Mouse (Mus musculus): ENCODE results near the gene Sf3b5. TPM values are rescaled to one million over a fixed set of nuclear protein-coding genes. Genes with fewer than 3 reads are reported as not detected.

Gene Sf3b5
- polyA plus RNA-seq (2015; fragmentation: Nextera tagmentation; extraction: Ambion mirVana) = 26.0 and 27.1 TPM in 2 replicates

DNA sequence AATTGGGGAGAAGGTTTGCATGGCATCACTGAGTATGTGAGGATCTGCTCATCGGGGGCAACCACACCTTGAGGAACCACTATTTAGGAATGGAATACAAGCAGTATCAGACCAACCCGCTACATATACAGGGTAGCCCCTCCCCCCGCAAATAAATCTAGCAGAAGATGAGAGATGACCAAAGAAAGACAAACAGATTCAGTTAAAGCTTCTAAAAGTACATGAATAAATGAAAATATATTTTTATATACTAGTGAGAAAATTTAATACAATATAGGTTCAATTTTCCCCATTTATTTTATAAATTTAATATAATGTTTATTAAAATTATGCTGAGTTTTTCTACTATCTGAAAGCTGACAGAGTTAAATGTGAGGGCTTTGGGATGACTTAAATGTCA is at the start of gene Sf3b5:
Gene Sf3b5 (plus strand): TSS at position 301 of the 400 bp plus-strand sequence.
- no peak within 1 kb of the TSS for H3K9ac ChIP-seq
- no peak within 1 kb of the TSS for H3K4me2 ChIP-seq
- H3K27ac ChIP-seq = no peak within 1 kb of the TSS
- H3K4me3 ChIP-seq = no peak within 1 kb of the TSS
- H3K9me3 ChIP-seq = no peaks in the 10 kb centered on the region
- peaks cover 12% of the 10 kb centered on the region for H3K4me1 ChIP-seq (replicated peaks)
- 93% methylated on average over 3 of the region's 3 CpGs for WGBS
- no peaks in the 10 kb centered on the region for H3K27me3 ChIP-seq
- ATAC-seq (ENCODE audit: low FRiP score) = no peak
- no peaks in the 10 kb centered on the region for H3K36me3 ChIP-seq

DNA sequence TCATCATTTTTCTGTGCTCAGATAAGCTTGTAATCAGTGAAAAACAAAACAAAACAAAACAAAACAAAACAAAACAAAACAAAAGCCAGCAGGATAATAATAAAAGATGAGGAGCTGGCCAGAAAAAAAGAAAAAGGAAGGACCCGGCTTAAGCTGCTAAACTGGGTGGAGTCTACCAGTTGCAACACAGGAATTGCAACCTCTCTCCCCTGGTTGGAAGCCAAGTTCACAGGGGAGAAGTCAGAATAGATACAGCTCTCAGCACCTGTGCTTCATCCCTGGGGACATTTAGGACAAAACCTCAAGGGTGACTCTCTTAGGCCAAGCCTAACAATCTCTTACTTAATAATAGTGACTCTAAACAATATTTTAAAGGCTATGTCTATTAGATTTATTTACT is 49.3 kb upstream of the Sf3b5 start:
- Histone ChIP-seq H3K4me3 (no peak overlapping the region), H3K9me3 (no peaks in the 10 kb centered on the region), H3K4me1 (replicated peaks) (no peaks in the 10 kb centered on the region), H3K27ac (no peak overlapping the region), H3K4me2 (no peak overlapping the region), H3K36me3 (no peaks in the 10 kb centered on the region), H3K9ac (no peak overlapping the region), H3K27me3 (no peaks in the 10 kb centered on the region)
- 65% methylated on average over 1 of the region's 1 CpGs for WGBS
- ATAC-seq (ENCODE audit: low FRiP score) = no peak

DNA sequence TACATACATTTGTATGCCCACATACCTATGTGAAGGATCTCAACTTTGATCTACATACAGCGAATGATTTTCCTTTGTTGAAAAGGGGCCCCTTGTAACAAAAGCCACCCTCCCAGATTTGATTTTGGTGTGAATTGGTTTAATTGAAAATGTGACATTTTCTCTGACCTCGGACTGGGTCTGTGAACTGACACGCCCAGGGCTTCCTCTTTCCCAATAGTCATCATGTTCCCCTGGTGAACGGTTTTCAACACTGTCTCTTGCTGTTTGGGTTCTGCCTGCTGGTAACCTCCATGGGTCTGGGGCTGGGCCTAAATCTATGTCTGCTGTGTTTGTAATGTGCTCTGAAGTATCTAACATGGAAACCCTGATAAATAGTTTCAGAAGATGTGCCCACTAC is 47.9 kb upstream of the Sf3b5 start:
- H3K9ac ChIP-seq = no peak overlapping the region
- peaks cover 9% of the 10 kb centered on the region for H3K27me3 ChIP-seq
- no peaks in the 10 kb centered on the region for H3K36me3 ChIP-seq
- no peak overlapping the region for H3K4me2 ChIP-seq
- H3K4me1 ChIP-seq (replicated peaks) = no peaks in the 10 kb centered on the region
- WGBS = 78% methylated on average over 4 of the region's 4 CpGs
- no peak overlapping the region for H3K4me3 ChIP-seq
- H3K9me3 ChIP-seq = no peaks in the 10 kb centered on the region
- ATAC-seq (ENCODE audit: low FRiP score) = no peak
- H3K27ac ChIP-seq = no peak overlapping the region

DNA sequence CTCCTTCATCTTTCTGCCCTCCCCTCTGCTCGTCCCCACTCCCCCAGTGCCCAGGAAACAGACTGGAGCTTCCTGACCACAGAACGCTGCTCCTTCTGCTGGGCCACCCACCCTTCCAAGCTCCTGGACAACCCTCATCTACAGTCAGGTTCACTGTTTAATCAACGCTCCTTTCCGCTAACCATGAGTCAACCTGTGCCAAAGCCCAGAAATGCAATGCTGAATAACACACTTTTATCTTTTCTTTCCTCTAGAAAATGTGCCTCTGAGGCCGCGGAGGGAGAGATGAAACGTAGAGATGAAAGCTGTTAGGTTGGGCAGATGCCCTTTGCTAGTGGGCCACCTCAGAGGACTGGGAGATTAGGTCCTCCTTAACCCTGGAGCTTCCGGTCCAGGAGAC is 43.6 kb upstream of the Sf3b5 start:
- ATAC-seq (ENCODE audit: low FRiP score) = no peak
- Histone ChIP-seq H3K4me3 (no peak overlapping the region), H3K9ac (no peak overlapping the region), H3K4me2 (no peak overlapping the region), H3K9me3 (no peaks in the 10 kb centered on the region), H3K36me3 (no peaks in the 10 kb centered on the region), H3K27me3 (peaks cover 21% of the 10 kb centered on the region), H3K4me1 (replicated peaks) (peaks cover 8% of the 10 kb centered on the region; the same call in 1 of the 2 replicates), H3K27ac (no peak overlapping the region)
- WGBS = 89% methylated on average over 8 of the region's 8 CpGs

DNA sequence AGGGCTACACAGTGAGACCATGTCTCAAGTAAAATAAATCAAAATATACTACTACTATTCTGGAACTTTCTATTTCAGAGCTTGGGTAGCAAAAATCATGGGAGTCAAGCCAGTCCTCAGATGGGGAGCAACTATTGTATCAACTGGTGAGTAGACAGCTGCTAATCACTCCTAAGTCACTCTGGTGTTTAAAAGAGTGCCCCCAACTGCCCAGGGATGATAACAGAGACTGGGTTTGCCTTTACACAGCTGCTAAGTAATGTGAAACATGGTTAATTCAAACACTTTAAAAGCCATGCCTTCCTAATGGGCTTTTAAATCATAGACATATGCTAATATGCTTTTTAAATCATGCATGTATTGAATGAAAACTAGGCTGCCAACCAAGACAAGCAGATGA is 42.9 kb upstream of the Sf3b5 start:
- no peak overlapping the region for H3K4me3 ChIP-seq

DNA sequence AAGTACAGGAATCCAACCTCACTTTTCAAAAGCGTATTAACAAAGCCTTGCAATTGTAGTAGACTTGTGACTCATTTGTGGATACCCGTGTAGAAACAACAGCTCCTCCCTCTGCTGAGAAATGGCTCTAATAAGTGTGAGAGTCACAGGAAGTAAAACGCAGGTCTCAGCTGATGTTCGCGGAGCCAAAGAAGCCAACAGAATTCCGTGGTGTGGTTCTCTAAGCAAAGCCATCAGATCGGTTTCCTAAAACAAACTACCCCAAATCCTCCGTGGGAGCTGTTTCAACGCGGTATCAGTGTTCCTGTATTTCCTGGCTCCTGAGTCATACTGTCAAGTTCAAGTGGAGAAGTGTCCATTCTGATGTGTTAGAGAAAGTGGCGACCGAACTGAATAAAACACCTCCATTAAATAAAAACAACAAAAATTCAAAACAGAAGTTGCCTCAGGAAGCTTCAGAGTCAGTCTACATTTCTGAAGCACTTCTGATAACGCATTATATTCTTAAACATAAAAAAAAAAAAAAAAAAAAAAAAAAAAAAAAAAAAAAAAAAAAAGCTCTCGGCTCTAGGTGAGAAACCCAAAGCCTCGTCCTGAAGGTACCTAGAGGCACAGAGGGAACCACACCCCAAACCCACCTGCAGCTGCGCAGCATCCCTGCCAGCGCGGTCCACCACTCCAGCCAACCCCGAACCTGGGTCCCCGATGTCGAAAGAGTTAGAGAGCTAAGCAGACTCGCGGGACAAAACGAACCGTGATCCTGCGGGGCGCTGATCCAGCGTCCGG is 41.6 kb upstream of the Sf3b5 start:
- H3K4me1 ChIP-seq (replicated peaks) = peaks cover 8% of the 10 kb centered on the region; the same call in 1 of the 2 replicates
- peak overlapping the region; percentile 96 for H3K4me2 ChIP-seq
- H3K27ac ChIP-seq = no peak overlapping the region
- H3K4me3 ChIP-seq = peak overlapping the region; percentile 76
- peak; percentile 53 for ATAC-seq (ENCODE audit: low FRiP score)
- H3K27me3 ChIP-seq = peaks cover 21% of the 10 kb centered on the region
- H3K9ac ChIP-seq = peak overlapping the region; percentile 76
- no peaks in the 10 kb centered on the region for H3K9me3 ChIP-seq
- no peaks in the 10 kb centered on the region for H3K36me3 ChIP-seq
- WGBS = 8% methylated on average over 29 of the region's 29 CpGs

More for the DNA sequence above, 42.9 kb upstream of the Sf3b5 start:
- no peak overlapping the region for H3K27ac ChIP-seq
- peaks cover 8% of the 10 kb centered on the region; the same call in 1 of the 2 replicates for H3K4me1 ChIP-seq (replicated peaks)
- no peaks in the 10 kb centered on the region for H3K9me3 ChIP-seq
- no peak overlapping the region for H3K9ac ChIP-seq
- no peak overlapping the region for H3K4me2 ChIP-seq
- peaks cover 21% of the 10 kb centered on the region for H3K27me3 ChIP-seq
- ATAC-seq (ENCODE audit: low FRiP score) = no peak
- H3K36me3 ChIP-seq = no peaks in the 10 kb centered on the region

DNA sequence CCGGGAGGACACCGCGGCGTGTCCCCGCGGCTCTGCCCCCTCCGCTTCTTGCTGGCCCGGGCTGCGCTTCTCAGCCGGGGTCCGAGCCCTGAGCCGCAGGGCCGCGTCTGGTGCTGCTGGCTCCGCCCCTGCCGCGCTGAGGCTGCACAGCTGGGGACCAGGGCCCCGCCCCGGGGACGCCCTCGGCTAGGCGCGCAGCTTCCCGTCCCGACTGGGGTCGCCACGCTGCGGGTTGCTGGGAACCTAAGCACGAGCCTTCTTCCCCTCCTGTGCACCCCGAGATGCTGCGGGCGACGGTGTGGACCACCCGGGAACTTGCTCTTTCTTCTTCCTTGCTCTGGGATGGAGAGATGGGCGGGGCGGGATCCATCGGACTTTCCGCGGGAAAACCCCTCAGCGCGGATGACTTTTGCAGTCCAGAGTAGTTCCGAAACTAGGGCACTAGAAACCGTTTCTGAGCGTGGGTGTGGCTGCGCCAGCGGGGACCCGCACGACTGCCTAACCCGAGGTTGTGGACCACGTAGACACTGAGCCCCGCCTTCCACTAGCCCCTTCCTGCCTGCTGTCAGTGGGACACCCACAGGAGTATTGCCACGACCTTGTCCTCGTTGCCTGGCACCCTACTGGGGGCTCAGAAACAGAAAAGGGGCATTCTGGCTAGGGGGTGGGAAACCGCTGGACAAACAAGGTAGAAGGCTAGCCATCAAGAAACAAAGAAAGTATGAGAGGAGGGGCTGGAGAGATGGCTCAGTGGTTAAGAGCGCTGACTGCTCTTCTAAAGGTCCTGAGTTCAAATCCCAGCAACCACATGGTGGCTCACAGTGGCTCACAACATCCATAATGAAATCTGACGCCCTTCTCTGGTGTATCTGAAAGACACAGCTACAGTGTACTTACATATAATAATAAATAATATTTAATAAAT is 40.7 kb upstream of the Sf3b5 start, which contains the start of gene Stx11:
Gene Stx11 (minus strand): TSS at position 148 of the 925 bp plus-strand sequence.
- Histone ChIP-seq H3K36me3 (no peaks in the 10 kb centered on the region), H3K9me3 (no peaks in the 10 kb centered on the region), H3K4me2 (peak within 1 kb of the TSS; percentile 96), H3K27ac (no peak within 1 kb of the TSS), H3K4me3 (peak within 1 kb of the TSS; percentile 76), H3K27me3 (peaks cover 21% of the 10 kb centered on the region), H3K9ac (peak within 1 kb of the TSS; percentile 76), H3K4me1 (replicated peaks) (peaks cover 8% of the 10 kb centered on the region; the same call in 1 of the 2 replicates)
- ATAC-seq (ENCODE audit: low FRiP score) = peak; percentile 82
- 3% methylated on average over 55 of the region's 56 CpGs for WGBS

DNA sequence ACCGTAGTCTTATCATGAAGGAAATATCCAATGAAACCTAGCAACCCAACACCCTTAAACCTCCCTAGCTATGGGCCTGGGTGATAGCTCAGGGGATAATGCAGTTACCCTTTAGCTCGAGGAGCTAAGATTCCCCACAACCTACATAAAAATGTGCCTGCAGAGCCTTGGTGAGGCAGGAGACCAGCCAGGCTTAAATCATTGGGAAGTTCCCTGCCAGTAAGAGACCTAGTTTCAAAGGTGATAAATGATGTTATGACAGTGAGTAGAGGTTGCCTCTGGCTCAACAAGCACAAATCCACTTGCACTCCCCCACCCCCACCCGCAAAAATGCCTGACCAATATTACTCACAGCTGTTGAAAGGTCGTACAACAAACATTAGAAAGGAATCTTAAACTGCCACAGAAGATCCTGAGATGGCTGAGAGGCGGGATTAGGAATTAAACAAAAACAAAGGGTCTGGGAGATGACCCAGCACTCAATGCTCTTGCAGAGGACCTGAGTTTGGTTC is 39.4 kb upstream of the Sf3b5 start:
- WGBS = 86% methylated on average over 5 of the region's 5 CpGs
- Histone ChIP-seq H3K4me2 (no peak overlapping the region), H3K36me3 (no peaks in the 10 kb centered on the region), H3K27me3 (peaks cover 21% of the 10 kb centered on the region), H3K4me1 (replicated peaks) (peaks cover 8% of the 10 kb centered on the region; the same call in 1 of the 2 replicates), H3K9ac (no peak overlapping the region), H3K9me3 (no peaks in the 10 kb centered on the region), H3K27ac (no peak overlapping the region), H3K4me3 (no peak overlapping the region)
- no peak for ATAC-seq (ENCODE audit: low FRiP score)

DNA sequence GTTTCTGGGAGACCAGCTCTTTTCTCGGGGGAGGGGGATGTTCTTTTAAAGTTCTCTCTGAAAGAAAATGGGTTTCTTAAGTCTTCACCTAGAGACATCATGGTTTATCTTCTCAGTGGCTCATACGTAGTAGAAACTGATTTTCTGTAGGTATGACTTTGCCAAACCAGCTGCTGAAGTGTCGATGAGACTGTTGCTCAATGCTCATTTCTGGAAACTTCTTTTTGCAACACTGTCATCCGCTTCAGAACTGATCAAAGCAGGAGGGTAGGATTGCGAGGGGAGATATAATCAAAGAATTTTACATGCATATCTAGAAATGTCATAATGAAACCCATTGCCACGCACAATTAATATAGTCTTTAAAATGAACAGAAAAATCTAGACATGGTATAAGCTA is 30.6 kb upstream of the Sf3b5 start:
- Histone ChIP-seq H3K36me3 (no peaks in the 10 kb centered on the region), H3K4me1 (replicated peaks) (no peaks in the 10 kb centered on the region), H3K27me3 (no peaks in the 10 kb centered on the region), H3K4me3 (no peak overlapping the region), H3K9ac (no peak overlapping the region), H3K4me2 (no peak overlapping the region), H3K27ac (no peak overlapping the region), H3K9me3 (no peaks in the 10 kb centered on the region)
- ATAC-seq (ENCODE audit: low FRiP score) = no peak
- 96% methylated on average over 6 of the region's 6 CpGs for WGBS

DNA sequence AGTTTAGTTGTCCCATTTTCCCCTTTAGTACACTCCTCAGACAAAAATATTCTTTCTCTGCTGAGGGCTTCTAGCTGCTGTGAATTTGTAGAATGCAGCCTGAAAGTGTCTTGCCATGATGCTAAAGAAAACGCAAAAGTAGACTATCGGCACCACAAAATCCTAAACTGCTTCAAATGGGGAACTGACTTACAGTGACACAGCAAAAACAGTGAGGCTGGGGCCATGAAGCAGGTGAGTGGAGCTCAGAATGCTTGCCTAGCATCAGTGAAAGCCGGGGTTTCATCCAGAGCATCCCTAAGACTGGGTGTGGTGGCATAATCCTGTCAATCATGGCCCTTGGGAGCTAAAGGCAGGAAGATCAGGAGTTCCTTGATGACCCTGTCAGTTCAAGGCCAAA is 29.7 kb upstream of the Sf3b5 start:
- ATAC-seq (ENCODE audit: low FRiP score) = no peak
- H3K27me3 ChIP-seq = no peaks in the 10 kb centered on the region
- no peaks in the 10 kb centered on the region for H3K4me1 ChIP-seq (replicated peaks)
- no peak overlapping the region for H3K9ac ChIP-seq
- H3K36me3 ChIP-seq = no peaks in the 10 kb centered on the region
- no peak overlapping the region for H3K4me2 ChIP-seq
- 95% methylated on average over 3 of the region's 3 CpGs for WGBS
- no peak overlapping the region for H3K27ac ChIP-seq
- no peak overlapping the region for H3K4me3 ChIP-seq
- H3K9me3 ChIP-seq = no peaks in the 10 kb centered on the region

DNA sequence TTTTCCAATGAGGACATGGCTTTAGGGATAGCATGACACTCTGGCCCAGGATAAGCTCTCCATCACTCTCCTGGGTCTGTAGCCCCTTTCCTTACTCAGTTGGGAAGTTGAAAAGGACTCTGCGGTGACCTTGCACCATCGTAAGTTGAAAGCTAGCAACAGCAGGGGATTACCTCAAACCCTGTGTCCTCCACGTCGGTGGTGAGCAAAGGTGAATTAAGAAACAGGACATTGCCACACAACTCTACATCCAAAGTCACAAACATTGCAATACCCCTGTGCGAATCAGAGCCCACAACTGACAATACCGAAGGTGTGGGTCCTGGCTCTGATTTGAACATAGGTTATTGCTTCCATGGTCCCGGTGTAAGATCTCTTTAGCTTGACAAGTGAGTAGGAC is 29.2 kb upstream of the Sf3b5 start:
- H3K4me1 ChIP-seq (replicated peaks) = no peaks in the 10 kb centered on the region
- no peak overlapping the region for H3K9ac ChIP-seq
- H3K4me2 ChIP-seq = no peak overlapping the region
- H3K9me3 ChIP-seq = no peaks in the 10 kb centered on the region
- no peaks in the 10 kb centered on the region for H3K27me3 ChIP-seq
- no peak overlapping the region for H3K4me3 ChIP-seq
- 91% methylated on average over 7 of the region's 7 CpGs for WGBS
- no peak for ATAC-seq (ENCODE audit: low FRiP score)
- no peaks in the 10 kb centered on the region for H3K36me3 ChIP-seq
- H3K27ac ChIP-seq = no peak overlapping the region

DNA sequence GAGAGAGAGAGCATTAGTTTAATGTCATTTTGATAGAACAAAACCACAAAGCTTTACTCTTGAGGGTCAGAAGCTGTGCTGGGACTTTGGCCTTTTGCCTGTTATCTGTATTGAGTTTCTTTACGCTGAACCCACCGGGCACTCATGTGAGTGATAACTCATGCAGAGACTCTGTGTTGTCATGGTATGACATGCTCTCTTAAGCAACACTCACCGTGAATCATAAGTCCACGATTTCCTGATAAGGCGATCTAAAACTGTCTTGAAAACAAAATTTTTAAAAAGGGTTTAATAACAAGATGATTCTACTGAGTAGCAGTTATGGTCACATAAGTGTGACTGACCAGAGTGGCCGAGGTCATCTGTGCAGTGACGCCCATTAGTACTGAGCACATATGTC is 28.6 kb upstream of the Sf3b5 start:
- no peaks in the 10 kb centered on the region for H3K27me3 ChIP-seq
- no peak for ATAC-seq (ENCODE audit: low FRiP score)
- no peaks in the 10 kb centered on the region for H3K4me1 ChIP-seq (replicated peaks)
- 94% methylated on average over 7 of the region's 7 CpGs for WGBS
- H3K9ac ChIP-seq = no peak overlapping the region
- no peak overlapping the region for H3K27ac ChIP-seq
- H3K36me3 ChIP-seq = no peaks in the 10 kb centered on the region
- H3K4me3 ChIP-seq = no peak overlapping the region
- H3K4me2 ChIP-seq = no peak overlapping the region
- H3K9me3 ChIP-seq = no peaks in the 10 kb centered on the region
